Mouse (Mus musculus): ENCODE data around the gene Scimp.
"Not testable (repeated sequence)": the region's sequence is repeated elsewhere in the genome, so short reads cannot be mapped to it uniquely, and the experiment has no call there.

Gene Scimp

DNA sequence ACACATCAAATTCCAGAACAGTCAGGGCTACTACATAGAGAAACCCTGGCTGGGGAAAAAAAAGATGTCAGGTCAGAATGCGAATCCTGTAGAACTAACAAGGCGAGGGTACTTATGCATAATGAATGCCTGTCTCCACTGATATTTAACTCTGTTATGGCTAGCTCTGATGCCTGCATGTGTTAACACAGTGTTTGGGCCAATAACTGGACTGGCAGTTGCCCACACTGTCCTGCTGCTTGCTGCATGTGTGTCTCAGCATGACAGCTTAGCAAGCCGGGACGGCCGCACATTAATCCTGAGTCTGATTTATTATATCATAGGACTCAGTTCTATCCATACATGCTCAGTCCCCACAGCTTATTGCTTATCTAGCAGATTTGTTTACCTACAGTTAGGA is 1.3 kb downstream of the Scimp start:
- DNase-seq, result no peak

DNA sequence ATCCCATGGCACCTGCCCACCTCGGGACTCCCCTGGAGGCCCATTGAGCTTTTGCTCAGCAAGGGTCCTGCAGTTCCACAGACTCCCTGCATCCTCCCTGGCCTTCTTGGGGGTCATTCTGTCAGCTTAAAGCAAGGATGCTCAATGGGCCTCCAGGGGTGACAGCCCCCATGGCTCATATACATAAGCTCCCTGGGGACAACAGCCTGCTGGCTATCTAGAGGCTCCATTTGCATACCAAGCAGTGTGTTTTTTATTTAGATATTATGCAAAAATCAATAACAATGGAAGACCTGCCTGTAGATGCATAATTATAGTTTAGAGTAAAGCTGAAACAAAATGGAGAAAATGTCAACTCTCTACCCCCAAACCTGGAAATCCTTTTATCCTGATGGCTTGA is 3.4 kb downstream of the Scimp start:
- no peak for DNase-seq

- no peak for DNase-seq
These were observed 4.3 kb downstream of the Scimp start for GRCm38 (mm10) chr11:70808101-70808500.

GRCm38 (mm10) chr11:70807630-70808029 is 4.8 kb downstream of the Scimp start:
- no peak for DNase-seq

DNA sequence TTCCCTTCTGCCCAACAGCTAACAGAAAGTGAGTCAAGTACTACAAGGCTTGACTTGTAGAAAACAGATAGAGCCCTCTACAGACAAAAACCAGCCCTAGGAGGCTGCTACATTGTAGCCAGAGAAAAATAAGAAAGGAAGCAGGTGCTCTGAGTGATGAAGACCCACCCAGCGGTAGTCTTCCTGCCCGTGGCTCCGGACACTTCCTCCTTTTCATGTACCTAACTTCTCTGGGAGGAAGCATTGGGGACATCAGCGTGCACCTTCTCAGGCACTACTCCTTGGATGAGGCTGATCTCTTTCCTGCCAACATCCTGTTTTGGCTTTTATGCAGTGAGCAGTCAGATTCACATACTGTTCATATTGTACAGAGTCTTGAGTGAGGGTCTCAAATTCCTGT is 5.7 kb downstream of the Scimp start:
- no peak for DNase-seq

DNA sequence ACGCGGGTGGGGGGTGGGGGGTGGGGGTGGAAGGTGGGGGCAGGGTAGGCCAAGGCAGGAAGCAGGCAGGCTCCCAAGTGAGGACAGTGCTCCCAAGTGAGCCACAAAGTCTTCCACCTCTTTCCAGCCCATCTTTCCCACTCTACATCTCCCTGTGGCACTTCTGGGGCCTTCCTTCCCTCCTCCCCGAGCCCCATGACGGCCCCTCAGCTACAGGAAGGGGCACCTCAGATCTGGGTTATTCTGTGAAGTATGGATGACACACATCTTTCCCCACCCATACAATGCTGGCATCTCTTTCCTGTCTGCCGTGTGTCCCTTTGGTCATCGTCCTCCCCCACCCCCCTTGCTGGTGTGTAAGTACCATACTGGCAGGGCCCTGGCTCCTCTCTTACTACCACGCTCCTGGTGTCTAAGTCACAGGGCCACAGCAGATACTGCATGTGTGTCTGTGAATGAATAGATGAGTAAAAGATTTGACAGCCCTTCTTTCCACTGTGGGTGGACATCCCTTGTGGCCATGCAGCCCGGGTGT is 6.7 kb downstream of the Scimp start:
- DNase-seq, result no peak

- no peak for DNase-seq
These were observed 8.0 kb downstream of the Scimp start for GRCm38 (mm10) chr11:70804395-70804794.

DNA sequence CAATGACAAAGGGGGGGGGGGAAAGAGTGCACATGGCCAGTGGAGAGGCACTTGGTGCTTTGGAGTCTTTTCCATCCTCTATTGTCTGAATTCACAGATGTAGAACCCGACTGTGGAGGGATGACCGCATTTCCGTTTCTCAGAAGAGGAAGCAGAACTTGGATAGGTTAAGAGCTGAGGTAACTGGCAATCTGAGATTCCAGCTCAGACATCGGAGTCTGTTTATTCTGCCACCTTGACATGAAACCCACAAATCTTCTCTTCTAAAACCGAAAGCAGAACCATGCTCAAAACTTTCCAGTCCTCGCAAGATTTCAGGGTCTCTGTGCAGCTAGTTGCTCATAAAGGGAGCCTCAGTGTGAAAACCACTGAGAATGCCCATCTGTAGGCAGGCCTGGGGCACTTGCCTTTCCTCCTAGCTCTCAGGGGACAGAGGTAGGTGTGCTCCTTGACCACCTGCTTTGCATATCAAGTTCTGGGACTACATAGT is 8.6 kb downstream of the Scimp start:
- DNase-seq, result peak in 1 of 2 experiments; percentile 51

- no peak for DNase-seq
These were observed 9.5 kb downstream of the Scimp start for GRCm38 (mm10) chr11:70802865-70803261.

- peak; percentile 37 to 41 for DNase-seq
These were observed 10.1 kb downstream of the Scimp start for GRCm38 (mm10) chr11:70802208-70802864.

DNA sequence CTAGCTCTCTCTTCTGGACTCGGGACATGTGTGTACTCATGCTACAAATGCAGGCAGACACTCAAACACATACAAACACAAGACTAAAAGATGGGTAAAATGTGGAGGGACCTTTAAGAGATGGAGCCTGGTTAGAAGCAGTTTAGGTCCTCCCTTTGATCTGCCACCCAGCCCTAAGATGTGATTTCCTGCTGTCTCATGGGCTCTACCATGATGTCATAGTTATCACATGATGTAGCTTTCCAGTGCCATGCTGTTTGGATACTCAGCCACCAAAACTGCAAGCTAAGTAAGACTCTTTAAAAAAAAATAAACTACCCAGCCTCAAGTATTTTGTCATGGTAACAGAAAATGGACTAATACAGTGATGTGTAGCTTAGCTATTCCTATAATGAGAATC is 20.0 kb downstream of the Scimp start:
- DNase-seq, result no peak

GRCm38 (mm10) chr11:70791676-70792075 is 20.7 kb downstream of the Scimp start:
- no peak for DNase-seq

GRCm38 (mm10) chr11:70790874-70791551 is 21.4 kb downstream of the Scimp start:
- DNase-seq, result no peak

DNA sequence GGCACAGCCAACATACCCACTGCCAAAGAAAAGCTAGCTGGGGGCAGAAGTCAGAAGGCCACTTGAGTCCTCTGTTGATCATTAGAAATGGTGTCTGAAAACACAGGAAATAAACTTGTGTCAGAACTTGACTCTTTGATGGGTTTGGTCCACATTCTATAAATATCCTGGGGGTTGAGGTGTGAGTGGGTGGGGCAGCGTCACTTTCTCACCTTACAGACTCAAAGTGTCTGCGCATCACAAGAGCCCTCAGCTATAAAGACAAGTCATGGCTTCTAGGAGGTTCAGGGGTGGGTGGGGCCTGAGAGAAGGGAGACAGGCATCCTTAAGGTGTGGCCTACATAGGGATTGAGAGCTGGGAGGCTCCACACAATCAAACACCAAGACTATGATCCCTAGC is 22.0 kb downstream of the Scimp start:
- no peak for DNase-seq

DNA sequence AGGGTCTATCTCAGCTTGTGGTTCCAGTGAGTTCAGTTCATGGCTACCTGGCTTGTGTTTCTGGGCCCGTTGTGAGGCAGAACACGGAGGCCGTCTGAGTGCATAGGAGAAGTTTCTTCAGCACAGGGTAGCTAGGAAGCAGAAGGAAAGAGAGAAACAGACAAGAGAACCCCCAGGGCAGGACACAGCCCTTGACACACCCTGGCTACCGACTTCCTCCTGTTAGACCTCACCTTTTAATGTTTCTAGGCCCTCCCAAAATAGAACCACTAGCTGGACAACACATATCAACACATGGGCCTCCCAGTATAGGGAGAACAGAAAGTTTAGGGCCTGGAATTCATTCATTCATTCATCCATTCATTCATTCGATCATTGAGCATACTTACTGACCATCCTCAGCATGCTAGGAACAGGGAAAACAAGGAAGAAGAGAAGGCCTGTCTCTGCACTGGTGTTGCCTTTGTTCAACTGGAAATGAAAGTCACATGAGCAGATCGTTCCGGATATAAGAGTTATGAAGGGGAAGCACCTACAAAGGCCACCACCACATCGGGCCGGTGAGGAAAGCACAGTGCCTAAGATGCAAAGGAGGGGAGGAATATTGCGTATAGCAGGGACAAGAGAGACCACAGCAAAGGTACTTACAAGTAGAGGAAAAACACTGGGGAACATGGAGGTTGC is 23.3 kb downstream of the Scimp start:
- peak; percentile 48 to 58 for DNase-seq

GRCm38 (mm10) chr11:70787052-70787451 is 25.3 kb downstream of the Scimp start:
- no peak for DNase-seq

GRCm38 (mm10) chr11:70785908-70786307 is 26.5 kb downstream of the Scimp start:
- no peak for DNase-seq

- not testable (repeated sequence) for DNase-seq
These were observed 34.3 kb downstream of the Scimp start for GRCm38 (mm10) chr11:70778058-70778457.

GRCm38 (mm10) chr11:70777634-70778033 is 34.8 kb downstream of the Scimp start:
- DNase-seq, result no peak

DNA sequence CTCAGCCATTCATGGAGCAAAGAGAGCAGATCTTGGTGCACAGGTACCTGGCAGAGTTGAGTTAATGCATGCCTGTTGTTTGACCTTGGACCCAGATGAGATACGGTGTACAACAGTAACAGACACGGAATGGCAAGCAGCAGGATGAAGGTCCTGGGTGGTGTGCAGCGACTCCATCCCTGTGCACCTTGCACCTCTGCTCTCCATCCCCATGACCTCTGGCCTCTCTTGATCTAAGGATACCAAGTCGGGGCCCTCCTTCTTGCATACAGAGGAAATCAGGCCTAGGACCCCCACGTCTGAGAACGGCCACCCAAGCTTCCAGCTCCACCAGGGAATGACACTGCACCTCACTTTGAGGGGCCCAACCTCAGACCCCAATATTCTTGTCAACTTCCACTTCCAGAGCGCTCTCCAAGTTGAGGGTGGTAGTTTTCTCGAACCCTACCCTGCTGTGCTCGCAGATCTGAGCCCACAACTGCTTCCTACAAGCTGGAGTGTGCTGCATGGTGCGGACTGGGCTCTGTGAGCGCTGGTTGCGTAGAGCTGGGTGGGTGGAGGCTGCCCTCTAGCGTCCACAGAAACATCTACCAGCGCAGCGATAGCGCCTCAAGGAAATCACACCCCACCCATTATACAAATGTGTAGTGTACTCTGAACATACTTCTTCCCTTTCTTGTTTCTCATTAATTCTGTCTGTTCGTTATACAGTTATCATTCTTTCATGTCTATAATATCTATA is 35.4 kb downstream of the Scimp start:
- peak; percentile 61 to 73 for DNase-seq

DNA sequence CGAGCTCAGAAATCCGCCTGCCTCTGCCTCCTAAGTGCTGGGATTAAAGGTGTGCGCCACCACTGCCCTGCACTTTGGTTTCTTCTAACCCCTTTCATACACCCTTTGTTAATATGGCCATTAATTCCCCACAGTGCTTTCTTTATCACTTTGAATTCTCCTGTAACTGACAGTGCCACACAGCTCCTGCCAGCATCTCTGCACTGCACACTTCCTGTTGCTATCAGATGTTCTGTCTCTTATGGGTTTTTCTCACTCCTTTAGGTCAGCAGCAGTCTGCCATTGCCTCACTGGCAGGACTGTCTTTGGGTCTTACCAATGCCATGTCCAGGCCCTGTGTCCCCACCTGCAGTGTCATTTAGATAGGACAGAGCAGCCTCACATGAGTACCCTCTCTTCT is 41.6 kb downstream of the Scimp start:
- no peak for DNase-seq

DNA sequence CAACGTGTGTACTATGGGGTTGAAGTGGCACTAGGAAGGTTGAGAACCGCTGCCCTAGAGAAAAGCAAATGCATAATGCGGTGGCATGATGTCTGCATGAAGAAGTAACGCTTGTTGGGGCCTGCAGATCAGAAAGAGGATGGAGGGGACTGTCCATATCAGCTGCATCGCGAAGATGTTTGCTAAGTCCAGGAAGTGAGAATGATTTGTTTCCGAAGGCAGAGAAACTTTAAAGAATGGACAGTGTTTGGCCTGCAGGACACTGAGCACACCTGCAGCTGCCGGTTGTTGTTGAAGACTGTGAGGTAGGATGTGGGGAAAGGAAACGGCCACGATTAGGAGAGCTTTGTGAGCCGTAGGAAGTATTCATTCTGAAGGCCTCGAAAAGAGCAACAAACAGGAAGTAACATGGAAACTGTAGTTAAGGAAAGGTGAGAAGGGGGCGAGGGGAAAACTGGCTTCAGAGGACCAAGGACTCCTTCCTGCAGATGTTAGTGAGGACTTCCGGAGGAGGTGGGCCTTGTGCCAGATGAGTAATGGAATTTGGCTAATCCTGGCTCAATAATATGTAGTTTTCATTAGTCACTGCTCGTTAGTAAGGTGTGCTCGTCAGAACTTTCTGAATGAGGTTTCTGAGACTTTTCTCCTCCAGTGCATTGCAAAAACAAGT is 46.5 kb downstream of the Scimp start:
- DNase-seq, result no peak

All from spleen, adult 18-20 months (tissue).